Mouse (Mus musculus): ENCODE data around the gene Hdgfl2.

The Hdgfl2 gene

DNA sequence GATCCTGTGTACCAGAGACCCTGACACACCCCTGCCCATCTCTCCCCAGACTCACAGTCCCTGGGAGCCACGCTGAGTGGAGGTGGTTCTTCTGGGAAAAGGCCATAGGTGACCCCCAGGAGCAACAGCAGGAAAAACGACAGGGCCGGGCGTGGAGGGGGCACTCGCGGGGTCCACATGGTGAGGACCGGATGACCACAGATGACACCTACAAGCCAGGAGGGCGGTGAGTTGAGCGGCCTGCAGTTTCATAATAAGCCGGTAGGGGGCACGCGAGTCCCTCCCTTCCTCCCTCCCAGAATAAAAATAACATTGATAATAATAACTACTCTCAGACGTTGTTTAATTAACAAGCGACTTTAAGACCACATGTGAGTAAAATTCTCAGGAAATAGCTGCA lies 53.2 kb downstream of the Hdgfl2 start:
- no peak for DNase-seq

DNA sequence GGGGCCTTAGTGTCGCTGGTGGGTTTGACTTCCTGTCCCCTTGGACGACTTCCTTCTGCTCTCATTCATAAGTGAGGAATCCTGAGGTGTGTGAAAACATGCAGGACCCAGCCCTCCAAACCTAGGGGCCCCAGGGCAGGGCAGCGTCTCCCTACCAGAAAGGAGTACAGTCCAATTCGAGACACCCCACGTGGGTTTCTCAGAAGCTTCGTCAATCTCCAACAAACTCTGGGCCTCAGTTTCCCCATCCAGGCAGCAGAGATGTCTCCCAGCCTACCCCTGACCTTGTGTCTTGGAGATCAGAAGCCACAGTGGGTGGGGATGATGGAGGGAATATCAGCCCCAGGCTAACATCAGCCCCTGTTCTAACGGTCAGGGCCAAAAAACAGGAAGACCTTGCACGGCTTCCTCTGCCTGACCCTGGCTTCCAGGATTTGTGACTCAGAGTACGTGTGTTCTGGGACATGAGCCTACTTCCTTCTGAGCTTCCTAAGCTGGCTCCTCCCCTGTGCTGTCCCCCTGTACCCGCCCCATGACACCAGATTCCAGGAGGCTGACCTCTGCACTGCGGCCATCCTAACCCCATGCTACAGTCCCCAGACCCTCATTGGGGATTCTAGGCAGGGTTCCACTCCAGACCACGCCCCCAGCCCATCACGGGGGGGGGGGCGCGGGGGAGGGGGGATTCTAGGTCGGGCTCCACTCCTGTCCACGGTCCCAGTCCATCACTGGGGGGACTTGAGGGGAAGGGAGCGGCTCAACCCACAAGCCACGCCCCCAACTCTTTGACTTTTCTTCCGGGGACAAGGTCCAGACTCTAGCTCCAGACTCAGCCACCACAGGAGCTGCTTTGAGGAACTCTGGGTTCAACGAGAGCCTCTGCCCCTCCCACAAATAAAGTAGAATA lies 54.3 kb downstream of the Hdgfl2 start:
- no peak for DNase-seq

DNA sequence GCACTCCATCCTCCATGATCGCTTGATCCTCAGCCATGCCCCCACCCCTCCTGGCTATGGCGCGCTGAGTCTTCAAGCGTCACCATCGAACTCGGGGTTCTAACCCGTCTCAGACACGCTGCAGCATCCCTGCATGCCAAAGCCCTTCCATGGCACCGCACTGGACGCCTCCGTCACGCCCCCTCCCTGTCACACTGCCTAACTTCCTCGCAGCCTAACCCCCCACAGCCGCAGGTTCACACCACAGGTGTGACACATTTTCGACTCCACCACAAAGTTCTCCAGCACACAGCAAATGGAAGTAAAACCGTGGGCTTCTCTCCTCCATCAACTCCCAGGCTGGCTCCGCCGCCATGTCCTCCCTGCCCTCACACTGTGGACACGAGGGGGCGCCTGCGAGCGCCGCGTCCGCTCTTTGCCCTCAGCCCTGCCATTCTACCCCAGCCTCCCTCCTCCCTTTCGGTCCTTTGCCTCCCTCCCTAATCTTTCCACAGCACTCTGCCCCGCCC lies 55.1 kb downstream of the Hdgfl2 start:
- no peak for DNase-seq

DNA sequence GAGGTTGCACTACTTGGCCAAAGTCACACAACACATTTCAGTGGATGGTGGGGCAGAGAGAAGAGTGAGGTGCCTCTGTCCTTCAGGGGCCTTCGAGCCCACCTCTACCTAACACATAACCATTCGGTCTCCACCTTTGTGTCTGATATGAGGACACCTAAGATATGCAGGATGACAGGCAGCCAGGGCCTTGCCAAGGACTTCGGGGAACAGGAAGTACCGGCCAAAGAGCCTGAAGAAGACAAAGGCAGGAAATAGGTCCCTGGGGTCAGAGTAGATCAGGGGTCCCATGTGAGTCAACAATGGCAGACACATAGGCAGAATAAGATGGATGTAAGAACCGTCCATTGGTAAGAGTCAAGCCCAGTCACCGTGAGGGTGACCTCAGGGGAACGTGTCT lies 57.1 kb downstream of the Hdgfl2 start:
- DNase-seq: no peak

DNA sequence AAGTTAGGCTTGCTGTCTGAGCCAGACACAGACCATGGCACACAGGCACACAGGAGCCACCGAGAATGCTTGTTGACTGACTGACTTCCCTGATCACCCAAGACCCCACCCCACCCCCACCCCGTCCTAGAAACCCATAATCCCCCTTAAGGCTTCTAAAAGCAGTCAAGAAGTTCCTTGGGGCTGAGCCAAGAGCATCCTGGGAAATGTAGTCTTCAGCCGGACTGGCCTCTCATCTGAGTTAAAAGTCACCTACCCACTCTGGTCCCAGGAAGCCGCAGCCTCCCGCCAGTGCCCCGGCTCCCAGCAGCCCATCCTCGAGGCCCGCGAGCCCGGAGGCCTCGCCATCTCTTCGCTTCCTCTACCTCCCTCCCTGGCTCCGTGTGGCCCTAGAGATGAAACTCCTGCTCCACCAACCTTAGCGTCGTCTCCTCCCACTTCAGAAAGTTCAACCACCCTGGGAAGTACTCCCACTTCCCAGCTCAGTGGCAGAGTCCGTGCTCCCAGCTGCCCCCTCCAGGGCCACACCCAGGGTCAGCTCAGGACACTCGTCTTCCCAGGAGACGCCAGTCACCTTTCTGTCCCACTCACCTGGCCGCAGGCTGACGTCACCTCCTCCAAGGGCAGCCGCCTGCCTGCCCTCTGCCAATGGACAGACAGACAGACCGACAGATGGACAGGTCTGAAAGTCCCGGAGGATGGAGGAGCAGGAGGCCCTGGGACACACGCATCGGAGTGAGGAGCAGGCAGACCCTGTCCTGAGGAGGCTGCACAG lies 58.6 kb downstream of the Hdgfl2 start:
- DNase-seq: no peak

DNA sequence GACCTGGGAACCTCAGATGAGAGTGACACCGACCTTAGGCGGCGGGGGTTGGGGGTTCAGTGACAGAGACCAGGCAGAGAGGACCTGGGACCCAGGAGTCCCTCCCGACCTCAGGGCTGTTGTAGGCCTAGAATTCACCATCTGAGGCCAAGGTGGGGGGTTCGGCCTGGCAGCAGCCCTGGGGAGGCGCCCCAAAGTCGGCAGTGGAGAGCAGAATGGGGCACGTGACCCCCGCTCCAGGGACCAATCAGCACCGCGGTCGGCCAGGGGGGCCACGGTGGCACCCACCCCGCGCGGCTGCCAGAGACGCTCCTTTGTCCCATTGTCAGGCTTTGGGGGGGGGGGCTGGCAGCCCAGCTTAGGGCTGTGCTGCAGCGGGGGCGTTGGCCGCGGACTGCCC lies 59.9 kb downstream of the Hdgfl2 start:
- DNase-seq: no peak

DNA sequence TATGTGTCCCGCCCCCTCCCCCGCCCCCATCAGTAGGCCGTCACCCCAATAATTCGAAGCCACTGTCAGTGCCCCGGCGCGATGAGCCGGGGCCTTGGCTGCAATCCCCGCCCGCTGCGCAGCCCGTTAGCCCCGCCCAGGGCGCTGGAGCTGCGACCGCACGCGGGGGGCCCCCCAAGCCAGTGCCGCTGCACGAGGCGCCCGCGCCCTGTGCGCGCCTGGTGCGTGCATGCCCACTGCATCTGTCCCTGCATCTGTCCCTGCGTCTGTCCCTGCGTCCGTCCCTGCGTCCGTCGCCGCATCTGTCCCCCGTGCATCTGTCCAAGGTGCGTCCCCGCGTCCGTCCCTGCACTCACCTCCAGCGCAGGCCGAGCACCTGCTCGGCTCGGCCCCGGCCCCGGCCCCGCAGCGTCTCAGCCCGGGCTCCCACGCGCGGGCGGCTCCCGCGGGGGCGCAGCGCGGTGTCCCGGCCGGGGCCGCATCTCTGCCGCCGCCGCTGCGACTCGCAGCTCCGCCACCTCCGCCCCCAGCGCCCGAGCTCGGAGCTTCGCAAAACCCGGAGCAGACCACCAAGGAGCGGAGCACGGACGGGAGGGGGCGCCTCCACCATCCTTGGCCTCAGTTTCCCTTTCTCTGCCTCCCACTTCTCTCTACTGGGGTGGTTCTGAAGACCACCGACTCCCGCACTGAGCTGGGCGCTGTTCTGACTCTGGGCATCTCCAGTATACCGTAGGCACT lies 60.6 kb downstream of the Hdgfl2 start, which contains the start of gene Sema6b:
Sema6b (minus strand) TSS at position 486 of the 738 bp plus-strand sequence.
- no peak for DNase-seq

DNA sequence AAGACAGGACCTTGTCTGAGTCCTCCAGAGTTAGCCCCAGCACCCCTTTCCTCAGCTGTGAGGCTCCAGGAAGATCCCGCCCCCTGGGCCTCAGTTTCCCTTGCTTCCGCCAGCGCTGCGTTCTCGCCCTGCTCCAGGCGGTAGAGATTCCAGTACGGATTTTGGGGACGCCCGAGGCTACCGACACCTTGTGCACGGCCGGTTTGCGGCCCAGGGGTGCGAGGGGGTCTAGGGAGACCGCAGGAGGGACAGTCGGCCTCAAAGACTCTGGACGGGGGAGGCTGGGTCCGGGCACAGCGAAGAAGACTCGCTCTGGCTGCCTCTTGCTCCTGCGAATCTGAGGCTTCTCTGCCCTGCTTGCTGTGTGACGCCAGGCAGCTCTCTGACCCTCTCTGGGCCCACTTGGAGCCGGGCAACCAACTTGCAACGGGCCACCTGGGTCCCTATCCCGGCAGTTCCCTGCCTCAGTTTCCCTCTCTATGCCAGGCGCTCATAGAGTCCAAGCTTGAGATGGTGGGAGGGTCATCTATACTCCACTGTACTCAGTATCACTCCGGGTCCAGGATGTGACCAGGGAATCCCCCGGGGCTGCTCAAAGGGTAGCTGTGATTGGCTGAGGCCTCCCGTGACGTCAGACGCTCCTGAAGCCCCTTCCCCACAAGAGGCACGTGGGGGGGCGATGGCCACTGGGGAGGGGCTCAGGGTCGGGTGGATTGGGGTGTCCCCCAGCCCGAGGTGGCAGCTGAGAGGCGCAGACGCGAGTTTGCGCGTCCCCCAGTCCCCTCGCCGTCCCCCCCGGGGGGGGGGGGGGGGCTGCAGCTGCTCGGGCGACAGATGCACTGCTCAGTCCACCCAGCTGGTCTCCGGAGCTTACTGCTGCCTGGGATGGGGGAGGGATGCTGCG lies 62.5 kb downstream of the Hdgfl2 start:
- no peak for DNase-seq

DNA sequence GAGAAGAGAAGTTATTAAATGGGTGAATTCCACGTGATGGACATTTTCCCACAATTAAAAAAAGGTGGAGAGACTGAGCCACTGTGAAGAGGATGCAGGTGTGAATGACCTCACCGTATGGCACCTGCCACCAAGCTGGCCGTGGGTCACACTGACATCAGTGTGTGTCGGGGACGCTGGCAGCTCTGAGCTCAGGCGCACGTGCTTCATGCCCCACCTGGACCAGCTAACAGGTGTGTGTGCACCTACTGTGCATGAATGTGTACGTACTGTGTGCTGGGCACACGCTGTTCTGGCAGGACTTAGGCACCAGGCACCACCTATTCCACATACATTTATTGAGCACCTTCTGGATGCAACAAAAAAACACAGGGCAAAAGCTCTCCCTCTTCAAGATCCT lies 65.1 kb downstream of the Hdgfl2 start:
- no peak for DNase-seq

DNA sequence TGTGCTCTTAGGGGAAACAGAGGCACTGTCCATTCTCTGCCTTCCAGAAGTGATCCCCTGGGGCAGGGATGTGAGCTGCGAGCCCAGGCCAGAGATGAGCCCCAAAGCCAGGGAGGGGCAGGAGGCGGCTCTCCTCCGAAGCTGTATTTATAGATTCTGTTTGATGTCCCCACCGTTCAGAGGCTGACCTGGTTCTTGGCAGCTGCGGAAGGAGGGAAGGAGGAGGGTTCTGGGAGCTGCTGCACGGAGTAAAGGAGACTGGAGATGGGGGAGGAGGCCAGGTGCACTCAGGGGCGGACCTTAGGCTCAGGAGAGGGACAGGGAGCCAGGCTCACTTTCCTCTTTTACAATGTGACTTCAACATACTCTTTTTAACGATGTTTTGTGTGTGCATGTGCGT lies 66.7 kb downstream of the Hdgfl2 start:
- DNase-seq: no peak

DNA sequence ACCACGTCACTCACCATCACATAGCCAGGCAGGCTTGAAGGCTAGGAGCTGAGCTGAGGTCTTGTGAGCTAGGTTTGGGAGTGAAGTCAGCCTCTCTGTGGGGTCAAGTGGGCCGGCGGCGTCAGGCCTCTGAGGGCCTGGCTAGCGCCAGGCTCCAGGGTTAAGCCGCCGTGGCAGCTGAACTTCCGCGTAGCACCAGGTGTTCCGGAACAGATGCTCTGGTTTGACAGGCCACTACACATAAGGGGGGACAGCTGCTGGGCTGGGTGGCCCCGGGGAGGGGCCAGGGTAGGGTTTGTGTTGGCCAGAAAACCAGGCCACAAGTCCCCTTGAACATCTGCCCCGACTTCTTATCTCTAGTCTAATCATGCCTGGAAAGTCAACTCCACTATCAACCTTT lies 68.0 kb downstream of the Hdgfl2 start:
- no peak for DNase-seq

DNA sequence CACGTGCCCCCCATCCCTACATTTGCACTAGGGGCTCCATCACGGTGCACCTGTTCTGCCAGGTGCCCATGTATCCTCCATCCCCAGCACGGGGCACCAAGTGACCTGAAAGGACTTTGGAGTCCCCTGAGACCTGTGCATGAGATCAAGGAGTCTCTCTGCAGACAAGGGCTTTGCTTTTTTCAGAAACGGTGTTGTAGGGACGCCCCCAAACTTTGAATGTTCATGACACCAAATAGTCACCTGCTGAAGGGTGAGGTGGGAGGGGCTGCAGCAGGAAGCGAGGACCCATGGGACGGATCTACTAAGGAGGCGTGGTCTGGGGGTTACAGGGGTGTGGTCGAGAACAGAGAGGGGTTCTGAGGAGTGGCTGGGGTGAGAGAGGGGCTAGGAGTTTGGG lies 68.8 kb downstream of the Hdgfl2 start:
- no peak for DNase-seq

DNA sequence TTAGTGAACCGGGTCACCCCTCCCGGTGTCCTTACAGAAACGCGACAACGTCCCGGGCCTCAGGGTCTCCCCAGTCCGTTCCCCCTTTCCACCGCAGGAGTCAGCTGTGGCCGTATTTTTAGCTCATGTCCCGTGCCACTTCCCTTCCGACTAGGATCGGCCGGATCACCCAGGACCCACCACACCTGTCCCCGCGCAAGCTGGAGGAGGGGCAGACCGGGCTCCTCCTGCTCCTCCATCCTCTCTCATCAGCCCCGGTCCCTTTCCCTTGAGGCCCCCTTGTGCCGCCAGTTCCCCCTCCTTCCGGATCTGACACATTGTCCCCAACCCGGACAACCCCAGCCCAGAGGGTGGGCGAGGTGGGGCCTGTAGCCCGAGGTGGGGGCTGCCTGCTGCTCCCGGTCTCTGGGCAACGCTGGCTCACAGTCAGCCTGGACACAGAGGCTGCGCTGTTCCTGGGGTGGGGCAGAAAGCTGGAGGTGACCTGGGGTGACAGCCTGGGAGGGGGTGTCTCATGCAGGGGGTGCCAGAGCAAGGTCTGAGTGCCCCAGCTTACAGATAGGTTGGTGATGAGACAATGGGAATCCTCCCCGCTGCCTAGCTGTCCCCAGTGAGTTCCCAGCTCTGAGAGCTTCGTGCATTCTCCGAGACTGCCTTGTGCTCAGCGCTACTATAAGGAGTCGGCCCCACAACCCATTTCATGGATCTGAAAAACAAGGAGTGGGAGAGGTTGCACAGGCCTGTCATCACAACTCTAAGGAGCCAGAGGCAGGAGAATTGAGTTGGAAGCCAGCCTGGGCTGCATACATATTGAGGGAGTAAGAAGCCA lies 69.6 kb downstream of the Hdgfl2 start:
- DNase-seq: no peak

DNA sequence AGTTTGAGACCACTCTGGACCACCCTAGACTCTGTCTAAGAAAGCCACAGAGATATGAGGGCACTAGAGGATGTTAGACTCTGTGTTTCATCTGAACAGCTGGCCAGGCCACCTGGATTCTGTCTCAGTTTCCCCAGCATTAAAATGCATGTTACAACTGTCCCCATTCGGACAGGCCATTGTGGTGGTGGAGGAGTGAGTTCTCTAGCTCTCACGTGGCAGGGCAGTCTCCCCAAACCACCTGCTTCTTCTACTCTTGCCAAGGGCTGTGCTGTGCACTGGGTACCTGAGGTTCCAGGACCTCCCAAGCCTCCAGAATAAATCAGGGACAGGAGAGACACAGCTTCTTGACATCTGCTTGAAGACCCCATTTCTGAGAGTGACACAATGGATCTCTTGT lies 70.5 kb downstream of the Hdgfl2 start:
- no peak for DNase-seq
